Mouse (Mus musculus): ENCODE results near the gene A930033H14Rik. TPM values are rescaled to one million over a fixed set of nuclear protein-coding genes. Genes with fewer than 3 reads are reported as not detected.

A930033H14Rik gene
- polyA plus RNA-seq, 1 experiment from 2014 or later, result 1.2 TPM

DNA sequence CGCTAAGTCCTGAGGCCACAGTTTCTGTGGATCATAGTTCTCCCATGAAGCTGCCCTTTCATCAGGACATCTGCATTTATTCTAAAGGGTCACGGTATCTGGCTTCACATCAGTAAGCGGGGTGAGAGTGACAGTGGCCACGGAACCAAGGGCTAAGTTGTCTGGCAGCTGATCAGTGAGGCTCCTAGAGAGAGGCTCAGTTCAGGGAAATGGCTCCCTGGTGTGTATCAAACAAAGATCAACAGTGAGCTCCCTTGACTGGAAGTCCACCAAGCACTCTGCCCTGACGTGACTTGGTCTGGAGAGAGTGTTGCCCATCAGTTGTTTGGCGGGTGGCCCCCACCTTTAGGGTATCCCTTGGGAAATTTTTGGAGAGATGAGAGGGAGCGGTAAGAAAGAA is 11.4 kb upstream of the A930033H14Rik start:
- Histone ChIP-seq H3K9ac (no peak overlapping the region), H3K9me3 (no peaks in the 10 kb centered on the region), H3K4me3 (replicated peaks) (no peak overlapping the region), H3K27me3 (no peaks in the 10 kb centered on the region), H3K4me1 (no peaks in the 10 kb centered on the region), H3K36me3 (replicated peaks) (no peaks in the 10 kb centered on the region; the same call in none of the 2 replicates), H3K4me2 (no peak overlapping the region), H3K27ac (no peak overlapping the region)
- no peak for ATAC-seq (ENCODE audit: low FRiP score)
- WGBS, result 65% methylated on average over 7 of the region's 7 CpGs

- no peak for ATAC-seq (ENCODE audit: low FRiP score)
- H3K9ac ChIP-seq, result no peak overlapping the region
- no peak overlapping the region for H3K4me3 ChIP-seq (replicated peaks)
- H3K4me1 ChIP-seq, result no peaks in the 10 kb centered on the region
- peaks cover 5% of the 10 kb centered on the region for H3K36me3 ChIP-seq (replicated peaks)
- 96% methylated on average over 4 of the region's 4 CpGs for WGBS
- no peak overlapping the region for H3K27ac ChIP-seq
- H3K9me3 ChIP-seq, result no peaks in the 10 kb centered on the region
- H3K4me2 ChIP-seq, result no peak overlapping the region
- H3K27me3 ChIP-seq, result no peaks in the 10 kb centered on the region
Observed at GRCm38 (mm10) chr10:69223232-69223631, 10.3 kb upstream of the A930033H14Rik start.

DNA sequence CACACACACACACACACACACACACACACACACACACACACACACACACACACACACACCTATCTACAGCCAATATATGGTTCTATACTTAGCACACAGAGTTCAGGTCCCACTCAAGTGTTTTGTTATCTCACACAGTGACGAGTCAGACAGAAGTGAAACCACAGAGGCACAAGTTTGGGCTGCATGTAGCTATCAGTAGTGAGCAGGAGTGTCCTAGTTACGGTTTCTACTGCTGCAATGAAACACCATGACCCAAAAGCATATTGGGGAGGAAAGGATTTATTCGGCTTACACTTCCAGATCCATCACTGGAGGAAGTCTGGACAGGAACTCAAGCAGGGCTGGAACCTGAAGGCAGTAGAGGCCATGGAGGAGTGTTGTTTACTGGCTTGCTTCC is 9.1 kb upstream of the A930033H14Rik start:
- no peak for ATAC-seq (ENCODE audit: low FRiP score)
- Histone ChIP-seq H3K9ac (no peak overlapping the region), H3K36me3 (replicated peaks) (peaks cover 7% of the 10 kb centered on the region), H3K4me3 (replicated peaks) (no peak overlapping the region), H3K4me2 (no peak overlapping the region), H3K27ac (no peak overlapping the region), H3K9me3 (no peaks in the 10 kb centered on the region), H3K4me1 (no peaks in the 10 kb centered on the region), H3K27me3 (no peaks in the 10 kb centered on the region)
- 88% methylated on average over 3 of the region's 3 CpGs for WGBS

- Histone ChIP-seq H3K9ac (no peak overlapping the region), H3K27me3 (no peaks in the 10 kb centered on the region), H3K27ac (no peak overlapping the region), H3K9me3 (no peaks in the 10 kb centered on the region), H3K36me3 (replicated peaks) (peaks cover 13% of the 10 kb centered on the region), H3K4me3 (replicated peaks) (no peak overlapping the region), H3K4me1 (no peaks in the 10 kb centered on the region), H3K4me2 (no peak overlapping the region)
- WGBS, result 94% methylated on average over 9 of the region's 9 CpGs
- ATAC-seq (ENCODE audit: low FRiP score), result no peak
Observed at GRCm38 (mm10) chr10:69221148-69221547, 8.2 kb upstream of the A930033H14Rik start.

- H3K4me1 ChIP-seq, result no peaks in the 10 kb centered on the region
- H3K4me2 ChIP-seq, result no peak overlapping the region
- no peaks in the 10 kb centered on the region for H3K27me3 ChIP-seq
- no peaks in the 10 kb centered on the region for H3K9me3 ChIP-seq
- no peak for ATAC-seq (ENCODE audit: low FRiP score)
- H3K9ac ChIP-seq, result no peak overlapping the region
- WGBS, result 84% methylated on average over 6 of the region's 6 CpGs
- H3K27ac ChIP-seq, result no peak overlapping the region
- H3K36me3 ChIP-seq (replicated peaks), result peaks cover 13% of the 10 kb centered on the region
- H3K4me3 ChIP-seq (replicated peaks), result no peak overlapping the region
Observed at GRCm38 (mm10) chr10:69220296-69220695, 7.4 kb upstream of the A930033H14Rik start.

DNA sequence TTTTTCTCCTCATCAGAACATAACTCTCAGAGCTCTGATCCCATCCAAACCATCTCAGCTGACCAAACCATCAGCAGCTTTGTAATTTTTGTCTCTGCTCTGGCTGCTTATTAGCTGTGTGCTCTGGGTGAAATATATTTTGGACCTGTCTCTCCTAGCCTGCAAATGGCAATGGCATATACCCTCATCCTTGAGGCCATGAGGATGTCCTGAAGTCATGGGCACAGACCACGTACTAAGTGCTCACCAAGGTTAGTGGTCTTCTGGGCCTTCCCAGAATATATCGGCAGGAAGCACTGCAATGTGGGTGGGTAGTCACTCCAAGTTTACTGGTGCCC is 6.4 kb upstream of the A930033H14Rik start:
- H3K4me1 ChIP-seq, result peaks cover 2% of the 10 kb centered on the region; the same call in 1 of the 2 replicates
- peaks cover 13% of the 10 kb centered on the region for H3K36me3 ChIP-seq (replicated peaks)
- no peak overlapping the region for H3K4me2 ChIP-seq
- WGBS, result 89% methylated on average over 2 of the region's 2 CpGs
- no peak for ATAC-seq (ENCODE audit: low FRiP score)
- H3K27ac ChIP-seq, result no peak overlapping the region
- no peak overlapping the region for H3K9ac ChIP-seq
- H3K4me3 ChIP-seq (replicated peaks), result no peak overlapping the region
- no peaks in the 10 kb centered on the region for H3K27me3 ChIP-seq
- no peaks in the 10 kb centered on the region for H3K9me3 ChIP-seq

GRCm38 (mm10) chr10:69218458-69219288 is 5.8 kb upstream of the A930033H14Rik start:
- Histone ChIP-seq H3K9me3 (no peaks in the 10 kb centered on the region), H3K36me3 (replicated peaks) (peaks cover 13% of the 10 kb centered on the region), H3K27me3 (no peaks in the 10 kb centered on the region), H3K4me2 (no peak overlapping the region), H3K4me1 (peaks cover 8% of the 10 kb centered on the region), H3K9ac (no peak overlapping the region), H3K27ac (no peak overlapping the region), H3K4me3 (replicated peaks) (no peak overlapping the region)
- 92% methylated on average over 14 of the region's 14 CpGs for WGBS
- no peak for ATAC-seq (ENCODE audit: low FRiP score)

GRCm38 (mm10) chr10:69217127-69217690 is 4.3 kb upstream of the A930033H14Rik start:
- no peak for ATAC-seq (ENCODE audit: low FRiP score)
- WGBS, result 95% methylated on average over 4 of the region's 4 CpGs

GRCm38 (mm10) chr10:69213986-69214385 is 1.1 kb upstream of the A930033H14Rik start:
- peaks cover 19% of the 10 kb centered on the region for H3K4me1 ChIP-seq
- ATAC-seq (ENCODE audit: low FRiP score), result no peak
- peak overlapping the region; percentile 65 for H3K4me3 ChIP-seq (replicated peaks)
- peak overlapping the region; percentile 85 for H3K4me2 ChIP-seq
- H3K9ac ChIP-seq, result peak overlapping the region; percentile 77
- H3K27me3 ChIP-seq, result no peaks in the 10 kb centered on the region
- H3K9me3 ChIP-seq, result no peaks in the 10 kb centered on the region
- WGBS, result 34% methylated on average over 5 of the region's 5 CpGs
- no peak overlapping the region; the same call in 1 of the 2 replicates for H3K27ac ChIP-seq
- peaks cover 11% of the 10 kb centered on the region for H3K36me3 ChIP-seq (replicated peaks)

More at GRCm38 (mm10) chr10:69217127-69217690, 4.3 kb upstream of the A930033H14Rik start:
- H3K9ac ChIP-seq, result no peak overlapping the region
- H3K36me3 ChIP-seq (replicated peaks), result peaks cover 13% of the 10 kb centered on the region
- no peaks in the 10 kb centered on the region for H3K9me3 ChIP-seq
- no peak overlapping the region for H3K27ac ChIP-seq
- peaks cover 12% of the 10 kb centered on the region for H3K4me1 ChIP-seq
- no peak overlapping the region for H3K4me2 ChIP-seq
- H3K4me3 ChIP-seq (replicated peaks), result no peak overlapping the region
- no peaks in the 10 kb centered on the region for H3K27me3 ChIP-seq

DNA sequence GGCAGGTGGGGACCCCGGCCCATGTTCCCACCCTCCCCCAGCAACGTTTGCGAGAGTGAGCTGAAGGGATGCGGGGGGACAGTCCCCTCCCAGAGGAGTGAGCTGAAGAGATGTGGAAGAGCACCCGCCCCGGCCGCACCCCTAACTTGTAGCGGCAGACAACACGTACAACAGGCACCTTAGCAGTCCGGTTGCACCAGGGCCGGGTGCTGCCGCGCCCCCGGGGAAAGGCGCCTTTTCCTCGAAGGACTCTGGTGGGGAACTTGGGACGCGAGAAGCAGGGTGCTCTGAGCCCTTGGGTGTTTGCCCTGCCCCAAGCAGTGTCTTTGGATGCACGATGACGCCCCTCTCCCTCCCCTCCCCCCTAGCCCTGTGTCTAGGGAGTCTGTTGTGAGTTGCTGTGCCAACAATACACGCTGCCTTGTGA is 566 bp upstream of the A930033H14Rik start:
- 0% methylated on average over 21 of the region's 21 CpGs for WGBS
- Histone ChIP-seq H3K9me3 (no peaks in the 10 kb centered on the region), H3K4me1 (peaks cover 19% of the 10 kb centered on the region), H3K27ac (peak overlapping the region; percentile 94), H3K36me3 (replicated peaks) (peaks cover 10% of the 10 kb centered on the region), H3K4me2 (peak overlapping the region; percentile 85), H3K4me3 (replicated peaks) (peak overlapping the region; percentile 65), H3K27me3 (no peaks in the 10 kb centered on the region), H3K9ac (peak overlapping the region; percentile 77)
- ATAC-seq (ENCODE audit: low FRiP score), result peak; percentile 74

- WGBS, result 5% methylated on average over 14 of the region's 14 CpGs
- no peaks in the 10 kb centered on the region for H3K9me3 ChIP-seq
- peak overlapping the region; percentile 65 for H3K4me3 ChIP-seq (replicated peaks)
Observed at GRCm38 (mm10) chr10:69211976-69212375, 922 bp downstream of the A930033H14Rik start.

GRCm38 (mm10) chr10:69211560-69211959 is 1.3 kb downstream of the A930033H14Rik start:
- no peaks in the 10 kb centered on the region for H3K9me3 ChIP-seq
- H3K4me2 ChIP-seq, result peak overlapping the region; percentile 85
- peak overlapping the region; percentile 65; the same call in 1 of the 2 replicates for H3K4me3 ChIP-seq (replicated peaks)
- ATAC-seq (ENCODE audit: low FRiP score), result no peak
- H3K27ac ChIP-seq, result no peak overlapping the region
- peaks cover 19% of the 10 kb centered on the region for H3K4me1 ChIP-seq
- H3K9ac ChIP-seq, result peak overlapping the region; percentile 77; the same call in 1 of the 2 replicates
- WGBS, result 58% methylated on average over 8 of the region's 8 CpGs
- peaks cover 4% of the 10 kb centered on the region for H3K36me3 ChIP-seq (replicated peaks)
- H3K27me3 ChIP-seq, result no peaks in the 10 kb centered on the region

More at GRCm38 (mm10) chr10:69211976-69212375, 922 bp downstream of the A930033H14Rik start:
- H3K4me1 ChIP-seq, result peaks cover 19% of the 10 kb centered on the region
- H3K4me2 ChIP-seq, result peak overlapping the region; percentile 85
- no peak; the same call in 1 of the 2 replicates for ATAC-seq (ENCODE audit: low FRiP score)
- H3K27me3 ChIP-seq, result no peaks in the 10 kb centered on the region
- H3K27ac ChIP-seq, result peak overlapping the region; percentile 94
- H3K9ac ChIP-seq, result peak overlapping the region; percentile 77
- peaks cover 6% of the 10 kb centered on the region for H3K36me3 ChIP-seq (replicated peaks)

All from forebrain, embryonic 12.5 days (tissue).